Mouse (Mus musculus) G1E (cell line): Measurements from ENCODE around the gene Myh14.

Experiments used
- CTCF ChIP-seq: IDR thresholded peaks from 2 replicates; pipeline ENCODE4 v1.5.1; 2012; ENCODE audit warnings: low read depth, low read length, inconsistent platforms, mixed read lengths
- GATA1 ChIP-seq: IDR thresholded peaks from 2 replicates; pipeline ENCODE4 v1.6.1; 2012; ENCODE audit warnings: borderline replicate concordance, low read length, inconsistent platforms, mixed read lengths
- POLR2AphosphoS5 ChIP-seq: IDR thresholded peaks from 2 replicates; pipeline ENCODE4 v1.6.1; 2012; ENCODE audit warnings: low read depth, low read length, inconsistent platforms; ENCODE audit not compliant: insufficient replicate concordance
- TAL1 ChIP-seq: conservative IDR thresholded peaks from 2 replicates; pipeline ENCODE4 v1.6.1; 2012; ENCODE audit warnings: low read depth, low read length, inconsistent platforms, mixed read lengths

DNA sequence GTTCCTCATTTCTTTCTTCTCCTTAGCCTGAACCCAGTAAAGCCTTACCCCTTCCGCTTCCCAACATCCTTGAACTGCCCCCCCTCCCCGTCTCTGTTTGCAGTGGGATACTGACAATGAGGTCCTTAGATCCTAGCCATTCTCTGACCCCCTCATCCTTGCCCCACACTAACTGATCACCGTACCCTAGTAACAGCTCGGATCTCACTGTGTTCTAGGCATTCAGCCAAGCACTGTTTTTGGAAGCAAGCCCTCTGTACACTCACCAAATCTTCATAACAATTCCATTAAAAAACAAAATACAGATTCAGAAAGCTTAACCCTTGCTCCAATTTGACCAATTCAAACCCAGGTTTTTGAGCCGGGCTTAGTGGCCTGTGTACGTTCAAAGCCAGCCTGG, 76.4 kb downstream of the Myh14 start:
- no peak for TF ChIP-seq CTCF
- TF ChIP-seq GATA1 = no peak
- no peak for TF ChIP-seq POLR2AphosphoS5
- no peak for TF ChIP-seq TAL1
